Mouse (Mus musculus) testis, adult 2 months (tissue): ENCODE measurements around the gene Npnt. TPM values are rescaled to one million over a fixed set of nuclear protein-coding genes. Genes with fewer than 3 reads are reported as not detected.

Experiments
- H3K27ac ChIP-seq: fragments of 200-500 bp; 2 replicates; pipeline ENCODE4 v1.5.1; 2012; ENCODE audit warnings: low read depth, low read length; ENCODE audit not compliant: control insufficient read depth, insufficient read depth
- H3K27me3 ChIP-seq: fragments of 200-500 bp; 2 replicates; pipeline ENCODE4 v1.6.1; 2012; ENCODE audit warnings: mild to moderate bottlenecking, low read length, moderate library complexity; ENCODE audit not compliant: control insufficient read depth, insufficient read depth
- H3K36me3 ChIP-seq: fragments of 200-500 bp; 2 replicates; pipeline ENCODE4 v1.6.1; 2012; ENCODE audit warnings: mild to moderate bottlenecking, low read length; ENCODE audit not compliant: control insufficient read depth, insufficient read depth
- H3K4me1 ChIP-seq: fragments of 200-500 bp; 2 replicates; pipeline ENCODE4 v1.6.1; 2012; ENCODE audit warnings: low read length; ENCODE audit not compliant: control insufficient read depth, insufficient read depth
- H3K4me3 ChIP-seq: fragments of 200-500 bp; 2 replicates; pipeline ENCODE4 v1.5.1; 2012; ENCODE audit warnings: low read depth, mild to moderate bottlenecking, low read length, moderate library complexity, mixed read lengths; ENCODE audit not compliant: control insufficient read depth
- CTCF ChIP-seq: fragments of 200-500 bp; IDR thresholded peaks from 2 replicates; pipeline ENCODE4 v1.5.1; 2012; ENCODE audit warnings: low read depth, mild to moderate bottlenecking, inconsistent platforms, low read length, moderate library complexity; ENCODE audit not compliant: control insufficient read depth, insufficient read depth, insufficient replicate concordance
- POLR2A ChIP-seq: fragments of 200-500 bp; IDR thresholded peaks from 2 replicates; pipeline ENCODE4 v1.6.1; 2012; ENCODE audit warnings: low read depth, mild to moderate bottlenecking, inconsistent platforms, low read length, moderate library complexity; ENCODE audit not compliant: control insufficient read depth
- polyA plus RNA-seq: library from polyadenylated mRNA; depleted of rRNA; stranded (reverse); fragments of >200 nt; gene quantifications from 2 replicates; pipeline ENCODE4 v1.2.3, GENCODE M21; 2012

Gene Npnt
- polyA plus RNA-seq, 1 experiment: 1.7 TPM

GRCm38 (mm10) chr3:132946086-132946485 is 4.0 kb downstream of the Npnt start:
- Histone ChIP-seq H3K36me3 (no peaks in the 10 kb centered on the region), H3K27me3 (no peaks in the 10 kb centered on the region), H3K4me1 (peaks cover 5% of the 10 kb centered on the region; the same call in 1 of the 2 replicates), H3K4me3 (no peak overlapping the region), H3K27ac (no peak overlapping the region)
- TF ChIP-seq POLR2A: no peak

- Histone ChIP-seq H3K4me3 (no peak overlapping the region), H3K4me1 (peaks cover 5% of the 10 kb centered on the region; the same call in 1 of the 2 replicates), H3K36me3 (no peaks in the 10 kb centered on the region), H3K27me3 (no peaks in the 10 kb centered on the region), H3K27ac (no peak overlapping the region)
- no peak for TF ChIP-seq POLR2A
- TF ChIP-seq CTCF: no peak
These were observed 4.4 kb downstream of the Npnt start for GRCm38 (mm10) chr3:132945669-132946068.

GRCm38 (mm10) chr3:132944609-132945008 is 5.5 kb downstream of the Npnt start:
- TF ChIP-seq CTCF (no peak), POLR2A (no peak)
- Histone ChIP-seq H3K27ac (no peak overlapping the region), H3K4me1 (peaks cover 3% of the 10 kb centered on the region; the same call in 1 of the 2 replicates)

GRCm38 (mm10) chr3:132944193-132944592 is 5.9 kb downstream of the Npnt start:
- H3K36me3 ChIP-seq: no peaks in the 10 kb centered on the region
- H3K4me3 ChIP-seq: no peak overlapping the region
- no peak for TF ChIP-seq POLR2A
- H3K4me1 ChIP-seq: peaks cover 1% of the 10 kb centered on the region; the same call in 1 of the 2 replicates
- H3K27me3 ChIP-seq: no peaks in the 10 kb centered on the region
- H3K27ac ChIP-seq: no peak overlapping the region

More at GRCm38 (mm10) chr3:132944609-132945008, 5.5 kb downstream of the Npnt start:
- Histone ChIP-seq H3K4me3 (no peak overlapping the region), H3K27me3 (no peaks in the 10 kb centered on the region), H3K36me3 (no peaks in the 10 kb centered on the region)

GRCm38 (mm10) chr3:132942778-132943177 is 7.3 kb downstream of the Npnt start:
- Histone ChIP-seq H3K4me3 (no peak overlapping the region), H3K4me1 (no peaks in the 10 kb centered on the region), H3K36me3 (no peaks in the 10 kb centered on the region), H3K27me3 (no peaks in the 10 kb centered on the region), H3K27ac (no peak overlapping the region)
- no peak for TF ChIP-seq CTCF
- no peak for TF ChIP-seq POLR2A

- Histone ChIP-seq H3K27me3 (no peaks in the 10 kb centered on the region), H3K27ac (no peak overlapping the region), H3K4me1 (no peaks in the 10 kb centered on the region), H3K36me3 (no peaks in the 10 kb centered on the region), H3K4me3 (no peak overlapping the region)
- TF ChIP-seq POLR2A (no peak), CTCF (no peak)
These were observed 9.7 kb downstream of the Npnt start for GRCm38 (mm10) chr3:132940181-132940990.

GRCm38 (mm10) chr3:132939006-132939405 is 11.1 kb downstream of the Npnt start:
- Histone ChIP-seq H3K4me1 (no peaks in the 10 kb centered on the region), H3K27me3 (no peaks in the 10 kb centered on the region), H3K27ac (no peak overlapping the region), H3K4me3 (no peak overlapping the region), H3K36me3 (no peaks in the 10 kb centered on the region)
- TF ChIP-seq CTCF: no peak

- no peaks in the 10 kb centered on the region for H3K27me3 ChIP-seq
- no peak overlapping the region for H3K4me3 ChIP-seq
- TF ChIP-seq CTCF (no peak), POLR2A (no peak)
- no peak overlapping the region for H3K27ac ChIP-seq
- no peaks in the 10 kb centered on the region for H3K4me1 ChIP-seq
- no peaks in the 10 kb centered on the region for H3K36me3 ChIP-seq
These were observed 15.4 kb downstream of the Npnt start for GRCm38 (mm10) chr3:132934649-132935048.
